Mouse (Mus musculus) ES-E14 (cell line): Measurements from ENCODE around the gene Map3k12.
A peak's percentile ranks its signal among the peaks of the same experiment; 100 is the strongest.

Experiments
- CHD2 ChIP-seq: IDR thresholded peaks from 2 replicates; pipeline ENCODE4 v1.6.1; 2014; ENCODE audit warnings: mild to moderate bottlenecking, low read depth, low read length, inconsistent platforms
- MAFK ChIP-seq: IDR thresholded peaks from 2 replicates; pipeline ENCODE4 v1.6.1; 2014; ENCODE audit warnings: mild to moderate bottlenecking, low read depth, low read length, inconsistent platforms; ENCODE audit not compliant: insufficient read depth
- ZC3H11A ChIP-seq: IDR thresholded peaks from 2 replicates; pipeline ENCODE4 v1.6.1; 2012; ENCODE audit warnings: low read depth, mild to moderate bottlenecking, inconsistent platforms, low read length, borderline replicate concordance
- ZNF384 ChIP-seq: IDR thresholded peaks from 2 replicates; pipeline ENCODE4 v1.6.1; 2012; ENCODE audit warnings: low read depth, low read length, inconsistent platforms

GRCm38 (mm10) chr15:102503924-102504782 is 12.7 kb downstream of the Map3k12 start:
- TF ChIP-seq MAFK (no peak), ZC3H11A (no peak), ZNF384 (no peak), CHD2 (0 out of 2 replicates have a peak, but pooled peaks have one; percentile 20)
